Mouse (Mus musculus): ENCODE results near the gene Aunip.

The Aunip gene

GRCm38 (mm10) chr4:134557626-134558249 is 46.9 kb downstream of the Aunip start:
- DNase-seq = peak in 1 of 2 experiments; percentile 42

- DNase-seq = no peak
Observed at GRCm38 (mm10) chr4:134558570-134559113, 47.8 kb downstream of the Aunip start.

GRCm38 (mm10) chr4:134559154-134559553 is 48.4 kb downstream of the Aunip start:
- no peak for DNase-seq

GRCm38 (mm10) chr4:134560699-134561098 is 49.9 kb downstream of the Aunip start:
- DNase-seq = no peak

GRCm38 (mm10) chr4:134562014-134562413 is 51.2 kb downstream of the Aunip start:
- DNase-seq = no peak

GRCm38 (mm10) chr4:134563624-134564023 is 52.8 kb downstream of the Aunip start:
- no peak for DNase-seq

GRCm38 (mm10) chr4:134564093-134564492 is 53.3 kb downstream of the Aunip start:
- DNase-seq = no peak

GRCm38 (mm10) chr4:134567377-134568226 is 56.8 kb downstream of the Aunip start:
- DNase-seq = no peak

- DNase-seq = no peak
Observed at GRCm38 (mm10) chr4:134569205-134569604, 58.4 kb downstream of the Aunip start.

- DNase-seq = no peak
Observed at GRCm38 (mm10) chr4:134569831-134570230, 59.0 kb downstream of the Aunip start.

- DNase-seq = no peak
Observed at GRCm38 (mm10) chr4:134570704-134571451, 60.1 kb downstream of the Aunip start.

GRCm38 (mm10) chr4:134572449-134573300 is 61.9 kb downstream of the Aunip start:
- no peak for DNase-seq
